Mouse (Mus musculus) neutrophil, adult 65 days (primary cell): ENCODE data around the gene Rtp3. TPM values are rescaled to one million over a fixed set of nuclear protein-coding genes. Genes with fewer than 3 reads are reported as not detected.

ENCODE experiments used
- total RNA-seq: library from RNA; stranded (reverse); gene quantifications from 2 replicates; pipeline ENCODE4 v1.2.4, GENCODE M21; 2023

Rtp3 gene
- total RNA-seq = not detected in 2 replicates

DNA sequence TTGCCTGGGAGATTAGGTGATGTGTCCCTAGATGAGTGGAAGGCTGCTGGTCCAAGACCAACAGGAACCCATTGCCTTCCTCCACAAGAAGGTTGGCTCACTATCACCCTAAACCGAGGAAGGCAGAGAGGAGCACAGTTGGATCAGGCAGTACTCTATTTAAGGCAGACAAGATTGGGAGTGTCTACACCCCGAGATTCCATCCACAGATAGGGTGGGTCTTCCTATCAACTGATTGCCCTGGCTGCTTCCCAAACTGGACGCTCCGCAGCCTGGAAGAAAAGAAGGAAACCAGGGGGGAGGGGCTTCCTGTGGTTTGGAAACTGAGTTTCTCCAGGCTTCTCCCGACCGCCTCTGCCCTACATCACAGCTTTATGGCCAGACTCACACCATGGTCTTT, at the start of gene Rtp3:
TSS of gene Rtp3 (minus strand) at position 380 of the 400 bp plus-strand sequence.

DNA sequence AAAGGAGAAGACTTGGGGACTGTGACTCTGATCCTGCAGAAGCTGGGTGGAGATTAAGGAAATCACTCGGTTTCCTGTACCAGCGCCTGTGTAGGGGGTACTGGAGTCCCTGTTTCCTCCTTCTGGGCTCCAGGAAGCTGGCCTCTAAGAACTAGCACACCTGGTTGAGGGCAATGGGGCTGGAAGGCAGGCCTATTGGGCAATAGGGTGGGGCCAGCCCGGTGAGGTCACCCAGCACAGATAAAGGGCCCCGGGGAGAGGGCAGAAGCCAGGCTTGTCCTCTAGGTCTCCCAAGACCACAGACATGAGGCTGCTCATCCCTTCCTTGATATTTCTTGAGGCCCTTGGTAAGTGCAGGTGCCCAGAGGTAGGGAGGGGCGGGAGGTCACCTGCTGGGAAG, 28.6 kb upstream of the Rtp3 start, which contains the start of gene Ltf:
TSS of gene Ltf (plus strand) at position 250 of the 400 bp plus-strand sequence.

DNA sequence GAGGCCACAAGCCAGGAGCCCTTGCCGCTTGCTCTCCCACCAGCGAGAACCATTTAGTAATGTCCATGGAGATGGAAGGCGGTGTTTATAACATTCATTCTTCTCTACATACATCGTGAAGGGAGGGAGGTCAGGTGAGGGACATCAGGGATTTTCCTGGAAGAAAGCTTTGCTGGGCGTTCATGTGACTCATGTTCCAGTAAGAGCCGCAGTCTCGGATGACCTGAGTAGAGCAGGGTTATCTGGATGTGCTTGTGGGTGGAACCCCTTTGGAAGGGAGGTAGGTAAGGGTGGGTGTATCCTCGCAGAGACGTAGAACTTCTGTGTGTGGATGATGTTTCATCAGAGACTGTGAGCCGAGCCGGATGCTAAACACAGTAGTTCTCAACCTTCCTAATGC, 39.0 kb downstream of the Rtp3 start, which contains the start of gene Lrrc2:
TSS of gene Lrrc2 (plus strand) at position 149 of the 400 bp plus-strand sequence.

DNA sequence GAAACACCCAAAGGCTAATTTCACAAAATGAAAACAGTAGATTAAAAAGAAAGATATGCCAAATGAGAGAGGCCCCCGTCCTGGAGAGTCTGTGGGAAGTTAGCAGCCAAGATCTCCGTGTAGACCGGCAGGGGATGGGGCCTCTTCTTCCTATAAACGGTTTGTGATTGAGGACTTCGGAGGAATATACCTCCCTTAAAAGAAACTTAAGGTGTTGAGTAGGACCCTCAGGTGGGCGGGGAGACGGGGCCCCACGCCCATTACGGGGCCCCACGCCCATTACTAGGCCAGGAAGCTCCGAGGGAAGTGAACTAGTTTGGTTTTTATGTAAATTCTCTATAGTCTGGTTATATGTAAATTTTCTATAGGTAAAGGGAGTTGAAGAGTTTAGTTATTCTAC, 44.5 kb downstream of the Rtp3 start, which contains the start of gene Tdgf1:
TSS of gene Tdgf1 (minus strand) at position 233 of the 400 bp plus-strand sequence.

Other genes starting within 250 kb of the Rtp3 start
- not detected in 2 replicates for gene Myl3, start 248.7 kb downstream of the Rtp3 start, total RNA-seq
- 0.39 and 0.47 TPM in 2 replicates for gene Pth1r, start 243.4 kb downstream of the Rtp3 start, total RNA-seq
- gene Prss42, start 192.4 kb downstream of the Rtp3 start, total RNA-seq = not detected in 2 replicates
- not detected in 2 replicates for gene Prss44, start 176.6 kb downstream of the Rtp3 start, total RNA-seq
- gene Prss43, start 163.9 kb downstream of the Rtp3 start, total RNA-seq = not detected in 2 replicates
- gene Prss45, start 156.0 kb downstream of the Rtp3 start, total RNA-seq = not detected in 2 replicates
- gene Prss46, start 146.1 kb downstream of the Rtp3 start, total RNA-seq = not detected in 2 replicates
- not detected in 2 replicates for gene Prss50, start 132.6 kb downstream of the Rtp3 start, total RNA-seq
- gene Als2cl, start 110.7 kb downstream of the Rtp3 start, total RNA-seq = 0.29 and 0.38 TPM in 2 replicates
- not detected in 2 replicates for gene Tmie, start 110.5 kb downstream of the Rtp3 start, total RNA-seq
- gene Fam240a, start 73.7 kb downstream of the Rtp3 start, total RNA-seq = not detected in 2 replicates
- not detected in 2 replicates for gene Tdgf1, start 44.4 kb downstream of the Rtp3 start, total RNA-seq
- not detected in 2 replicates for gene Lrrc2, start 39.0 kb downstream of the Rtp3 start, total RNA-seq
- gene Ltf, start 28.7 kb upstream of the Rtp3 start, total RNA-seq = 12,432 and 12,592 TPM in 2 replicates
- gene Ccrl2, start 66.9 kb upstream of the Rtp3 start, total RNA-seq = 282 and 287 TPM in 2 replicates
- 98.9 and 146 TPM in 2 replicates for gene Lrrfip2, start 127.0 kb upstream of the Rtp3 start, total RNA-seq